ENCODE assay signal across 12 mouse cellular contexts in genomic region chr13:60748556-60748955, GRCm38 (mm10). TPM values are rescaled to one million over a fixed set of nuclear protein-coding genes. Genes with fewer than 3 reads are reported as not detected.
DNase-seq lines count a peak whose midpoint lies in the region; ATAC-seq lines count a peak whose summit lies in the region.
"Had no signal": no experiment of that assay in that cellular context is flagged by ENCODE, and none has a peak within 500 bp of the region (broad histone marks: within the 10 kb centered on the region; RNA-seq: fewer than 3 reads in every experiment).

No protein-coding gene starts in this region.

- WGBS in embryonic facial prominence, embryonic 10.5 days = 88% methylated on average over 2 of the region's 2 CpGs

- peak; percentile 30 for ATAC-seq in CD4-positive, CD25-positive, alpha-beta regulatory T cell, adult 4 months

- no peaks in the 10 kb centered on the region for H3K4me1 ChIP-seq in embryonic facial prominence, embryonic 10.5 days

- H3K27ac ChIP-seq in embryonic facial prominence, embryonic 10.5 days (replicated peaks) = no peak overlapping the region

- no peak overlapping the region for H3K4me3 ChIP-seq in embryonic facial prominence, embryonic 10.5 days

- DNase-seq in layer of hippocampus, adult 9-11 months = peak; percentile 55
- DNase-seq in layer of hippocampus, postnatal 25 days (ENCODE audit: extremely low spot score in 1 of 2, low spot score in 1 of 2) = no peak
- DNase-seq in 416B (ENCODE audit: low read depth) = peak; percentile 60
- DNase-seq in embryonic facial prominence, embryonic 10.5 days (ENCODE audit: low spot score) = peak; percentile 16
- DNase-seq in spleen, adult 18-20 months = no peak
- DNase-seq in urinary bladder, adult 2 months (ENCODE audit: low spot score) = no peak
- DNase-seq: cerebellum, adult 11 months; gastrocnemius, postnatal 10 days; thymus, postnatal 4 days had no signal

- H3K36me3 ChIP-seq in embryonic facial prominence, embryonic 10.5 days (replicated peaks) = peaks cover 65% of the 10 kb centered on the region

- no peaks in the 10 kb centered on the region for H3K9me3 ChIP-seq in embryonic facial prominence, embryonic 10.5 days

- H3K27me3 ChIP-seq in embryonic facial prominence, embryonic 10.5 days (replicated peaks; ENCODE audit: low read depth, poor library complexity, severe bottlenecking) = no peaks in the 10 kb centered on the region

RNA-seq across cellular contexts. Expression of gene BC051665, which starts 37.6 kb away (rescaled TPM):
- total RNA-seq in layer of hippocampus, postnatal 25 days (2021) = not detected
- not detected for polyA plus RNA-seq in CD4-positive, CD25-positive, alpha-beta regulatory T cell, adult 4 months (2017; shearing (Covaris generic))
- polyA plus RNA-seq in embryonic facial prominence, embryonic 10.5 days (2016; fragmentation: Nextera tagmentation; extraction: Ambion mirVana) = not detected in 2 replicates
- polyA plus RNA-seq in urinary bladder, adult 2 months (2012; rRNA removed) = not detected in 2 replicates
- total RNA-seq: gastrocnemius, postnatal 10 days; hematopoietic stem cell, adult 5-6 weeks had no signal
- polyA plus RNA-seq: liver, embryonic 16.5 days had no signal

RNA-seq across cellular contexts. Expression of gene Ctsll3, which starts 54.1 kb away (rescaled TPM):
- not detected for total RNA-seq in layer of hippocampus, postnatal 25 days (2021)
- not detected for polyA plus RNA-seq in CD4-positive, CD25-positive, alpha-beta regulatory T cell, adult 4 months (2017; shearing (Covaris generic))
- polyA plus RNA-seq in embryonic facial prominence, embryonic 10.5 days (2016; fragmentation: Nextera tagmentation; extraction: Ambion mirVana) = not detected in 2 replicates
- polyA plus RNA-seq in urinary bladder, adult 2 months (2012; rRNA removed) = 0.25 TPM in 1 of 2 replicates, not detected in the other
- total RNA-seq: gastrocnemius, postnatal 10 days; hematopoietic stem cell, adult 5-6 weeks had no signal
- polyA plus RNA-seq: liver, embryonic 16.5 days had no signal

Comparison
In these comparisons a context has a peak if more than half of its experiments do, and no peak if none do; other contexts are left out.
1. DNase-seq: peak in layer of hippocampus, adult 9-11 months (single experiment), 416B (single experiment) and embryonic facial prominence, embryonic 10.5 days (single experiment); none in layer of hippocampus, postnatal 25 days (0 of 2), spleen, adult 18-20 months (0 of 2) and urinary bladder, adult 2 months (single experiment).